Mouse (Mus musculus): ENCODE measurements at regions not wholly inside any gene's neighbourhood (a gene's known extent, or its start where the extent isn't known, plus 50 kb on each side); places are given as distances from the start of the nearest gene placed in this dataset.

DNA sequence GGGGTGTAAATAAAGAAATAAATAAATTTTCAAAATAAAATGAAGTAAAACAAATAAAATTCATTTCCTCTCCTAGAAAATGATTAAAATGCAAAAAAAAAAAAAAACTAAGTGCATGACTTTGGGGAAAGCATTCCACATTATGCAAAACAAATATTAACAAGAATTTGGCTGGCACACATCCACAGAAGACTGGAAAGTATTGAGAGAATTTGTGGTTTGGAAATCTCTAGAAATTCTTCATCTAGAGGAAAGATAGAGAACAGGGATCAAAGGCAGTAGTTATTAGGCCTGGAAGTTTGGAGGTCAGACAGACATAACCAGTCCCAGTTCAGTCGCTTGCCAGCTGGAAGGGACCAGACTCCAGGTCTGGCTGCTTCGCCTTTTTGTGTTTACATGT is 643.6 kb upstream of the Adamts9 start:
- TF ChIP-seq POLR2A (IDR thresholded peaks at IDR 0.05; ENCODE audit: control insufficient read depth, low read depth, low read length): no peak
- TF ChIP-seq CTCF (IDR thresholded peaks at IDR 0.05; ENCODE audit: control insufficient read depth, insufficient read depth, insufficient replicate concordance, low read depth, low read length): no peak

All from testis, adult 2 months (tissue).